Mouse (Mus musculus): ENCODE measurements around the gene Pbxip1. TPM values are rescaled to one million over a fixed set of nuclear protein-coding genes. Genes with fewer than 3 reads are reported as not detected.

Pbxip1 gene
- polyA plus RNA-seq (2012): 7.6 and 7.7 TPM in 2 replicates

DNA sequence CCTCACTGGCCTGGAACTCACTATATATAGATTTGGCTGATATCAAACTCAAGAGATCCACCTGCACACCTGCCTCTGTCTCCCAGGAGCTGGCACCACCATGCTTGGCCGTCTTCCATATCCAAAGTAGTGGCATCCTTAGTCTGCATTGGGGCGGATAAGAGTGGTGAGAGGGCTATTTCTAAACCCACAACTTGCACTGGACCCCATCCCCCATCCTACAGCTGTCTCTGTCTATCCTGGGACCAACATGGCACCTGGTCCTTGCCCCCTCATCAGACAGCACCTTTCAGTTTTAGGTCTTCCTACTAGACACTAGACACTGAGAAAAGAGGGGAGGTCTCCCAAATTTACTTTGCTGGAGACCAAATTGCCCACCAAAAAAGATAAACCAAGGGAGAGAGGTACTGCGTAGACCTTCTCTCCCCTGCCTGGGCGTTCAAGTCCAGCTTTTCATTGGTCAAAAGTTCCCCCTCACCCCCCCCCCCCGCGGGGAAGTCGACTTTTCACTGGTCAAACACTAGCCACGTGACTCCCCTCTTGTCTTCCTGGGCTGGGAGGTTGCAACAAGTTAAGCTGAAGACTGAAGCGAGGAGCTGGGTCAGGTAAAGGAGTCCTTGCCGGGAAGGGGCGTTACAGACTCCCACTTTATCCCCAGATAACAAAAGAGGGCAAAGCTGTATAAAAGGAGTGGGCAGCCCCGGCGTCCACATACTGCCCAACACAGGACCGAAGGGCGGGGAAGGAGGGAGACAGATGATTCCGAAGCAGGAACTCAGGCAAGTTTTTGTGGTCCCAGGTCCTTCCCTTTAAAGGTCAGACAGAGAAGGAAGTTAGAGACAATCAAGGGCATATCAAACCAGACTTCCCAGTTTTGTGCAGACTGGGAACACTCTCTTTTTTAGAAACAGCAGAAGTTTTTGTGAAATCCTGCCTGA lies at the start of gene Pbxip1:
Gene Pbxip1 (plus strand): TSS at position 531 of the 938 bp plus-strand sequence.
- TF ChIP-seq GATA1 (IDR thresholded peaks at IDR 0.05; ENCODE audit: low read length): no peak

DNA sequence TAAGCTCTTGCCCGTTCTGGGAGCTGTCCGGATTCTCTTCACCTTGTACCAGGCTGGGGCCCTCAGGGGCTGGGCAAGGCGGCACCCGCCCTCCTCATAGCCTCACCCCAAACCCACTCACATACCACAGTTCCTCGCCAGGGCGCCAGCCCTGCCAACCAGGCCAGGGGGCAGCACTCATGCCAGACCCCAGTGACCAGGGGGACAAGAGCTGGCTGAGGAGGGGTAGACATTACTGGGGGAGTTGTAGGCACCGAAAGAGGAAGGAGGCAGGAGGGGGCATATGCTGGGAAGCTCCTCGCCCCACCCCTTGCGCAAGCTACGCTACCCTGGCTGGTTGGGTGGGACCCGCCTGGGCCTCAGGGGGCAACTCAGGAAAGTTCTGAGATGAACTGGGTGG lies 48.9 kb upstream of the Pbxip1 start:
- TF ChIP-seq GATA1 (IDR thresholded peaks at IDR 0.05; ENCODE audit: low read length): no peak

DNA sequence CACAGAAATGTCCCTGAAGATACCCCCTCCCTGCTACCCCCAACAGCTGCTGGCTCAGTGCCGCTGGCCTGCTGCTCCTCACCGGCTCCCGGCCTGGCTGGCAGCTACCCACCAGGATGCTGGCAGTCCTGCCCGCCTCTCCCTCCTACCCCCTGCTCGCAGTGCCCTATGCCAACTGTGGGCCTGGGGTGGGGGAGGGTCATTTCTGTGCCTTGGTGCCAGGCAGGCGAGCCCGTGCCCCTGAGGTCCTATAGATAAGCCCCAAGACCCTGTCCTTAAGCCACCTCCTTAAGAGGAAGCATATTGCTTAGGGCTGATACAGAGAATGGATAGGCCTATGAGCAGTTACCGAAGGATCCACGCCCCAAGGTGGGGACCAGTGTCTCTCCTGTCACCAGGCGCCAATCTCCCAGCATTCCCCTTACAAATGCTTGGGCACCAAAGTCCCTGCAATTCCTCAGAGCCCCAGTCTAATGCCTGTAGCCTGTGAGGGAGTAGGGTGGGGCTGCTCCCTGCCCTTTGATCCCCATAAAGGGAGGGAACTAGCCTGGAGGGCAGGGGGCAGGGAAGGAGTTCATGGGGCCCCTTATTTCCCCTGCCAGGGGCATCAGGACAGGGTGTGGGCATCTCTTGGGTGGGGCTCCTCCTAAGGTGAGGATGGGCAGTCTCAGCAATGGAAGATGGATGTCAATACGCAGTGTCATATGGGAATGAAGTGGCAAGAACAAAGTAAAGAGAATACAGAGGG lies 48.2 kb upstream of the Pbxip1 start:
- TF ChIP-seq GATA1 (IDR thresholded peaks at IDR 0.05; ENCODE audit: low read length): no peak

DNA sequence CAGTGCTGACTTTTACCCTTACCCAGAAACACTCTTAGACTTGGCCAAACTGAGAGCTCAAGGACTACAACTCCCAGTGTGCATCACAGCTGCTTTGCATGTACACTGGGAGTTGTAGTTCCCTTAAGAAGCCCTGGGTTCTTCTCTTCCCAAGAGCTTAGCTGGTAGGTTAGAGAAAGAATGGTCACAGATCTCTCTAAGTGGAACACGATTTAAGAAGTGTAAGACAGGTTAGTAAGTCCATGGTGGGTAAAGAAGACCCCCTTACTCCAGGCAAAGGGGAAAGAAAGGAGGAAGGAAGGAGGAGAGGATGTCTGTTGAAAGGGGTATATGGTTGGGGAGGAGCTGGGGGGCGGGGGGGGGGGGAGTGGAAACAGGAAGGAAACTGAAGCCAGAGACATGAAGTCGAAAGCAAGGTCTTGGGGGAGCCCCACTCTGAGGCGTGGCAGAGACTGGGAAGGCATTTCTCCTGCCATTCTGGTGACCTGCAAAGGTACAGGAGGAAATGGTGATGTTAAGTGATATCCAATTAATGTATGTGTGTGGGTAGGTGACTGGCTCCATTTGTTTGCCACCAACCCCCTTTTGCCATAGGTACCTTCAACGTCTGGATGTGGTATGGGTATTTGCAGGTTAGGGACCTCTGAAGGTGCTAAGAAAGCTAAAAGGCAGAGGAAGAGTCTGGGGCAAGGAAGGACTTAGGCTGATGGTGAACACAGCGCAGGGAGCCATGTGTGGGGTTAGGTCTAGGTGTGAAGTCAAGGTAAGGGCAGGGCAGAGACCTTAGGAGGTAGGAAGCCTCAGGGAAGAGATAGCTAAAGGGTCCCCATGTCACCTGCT lies 47.4 kb upstream of the Pbxip1 start:
- TF ChIP-seq GATA1 (IDR thresholded peaks at IDR 0.05; ENCODE audit: low read length): no peak

DNA sequence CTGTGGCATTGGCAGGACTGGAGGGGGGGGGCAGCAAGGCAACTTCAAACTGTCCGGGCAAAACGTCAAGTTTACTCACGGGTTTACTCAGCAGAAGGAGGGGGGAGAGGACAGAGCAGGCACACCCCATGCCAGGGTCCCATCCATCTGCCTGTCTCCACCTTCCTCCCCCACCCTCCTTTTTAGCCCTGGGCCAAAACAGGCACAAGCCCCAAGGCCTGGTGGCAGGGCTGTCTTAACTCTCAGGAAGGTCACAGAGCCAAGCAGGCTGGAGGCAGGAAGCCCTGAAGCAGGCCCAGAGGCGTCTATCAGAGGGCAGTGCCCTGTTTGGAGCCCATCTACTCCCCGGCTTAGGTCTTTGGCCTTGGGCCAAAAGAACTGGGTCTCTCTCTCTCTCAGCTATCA lies 46.4 kb upstream of the Pbxip1 start:
- TF ChIP-seq GATA1 (IDR thresholded peaks at IDR 0.05; ENCODE audit: low read length): no peak

DNA sequence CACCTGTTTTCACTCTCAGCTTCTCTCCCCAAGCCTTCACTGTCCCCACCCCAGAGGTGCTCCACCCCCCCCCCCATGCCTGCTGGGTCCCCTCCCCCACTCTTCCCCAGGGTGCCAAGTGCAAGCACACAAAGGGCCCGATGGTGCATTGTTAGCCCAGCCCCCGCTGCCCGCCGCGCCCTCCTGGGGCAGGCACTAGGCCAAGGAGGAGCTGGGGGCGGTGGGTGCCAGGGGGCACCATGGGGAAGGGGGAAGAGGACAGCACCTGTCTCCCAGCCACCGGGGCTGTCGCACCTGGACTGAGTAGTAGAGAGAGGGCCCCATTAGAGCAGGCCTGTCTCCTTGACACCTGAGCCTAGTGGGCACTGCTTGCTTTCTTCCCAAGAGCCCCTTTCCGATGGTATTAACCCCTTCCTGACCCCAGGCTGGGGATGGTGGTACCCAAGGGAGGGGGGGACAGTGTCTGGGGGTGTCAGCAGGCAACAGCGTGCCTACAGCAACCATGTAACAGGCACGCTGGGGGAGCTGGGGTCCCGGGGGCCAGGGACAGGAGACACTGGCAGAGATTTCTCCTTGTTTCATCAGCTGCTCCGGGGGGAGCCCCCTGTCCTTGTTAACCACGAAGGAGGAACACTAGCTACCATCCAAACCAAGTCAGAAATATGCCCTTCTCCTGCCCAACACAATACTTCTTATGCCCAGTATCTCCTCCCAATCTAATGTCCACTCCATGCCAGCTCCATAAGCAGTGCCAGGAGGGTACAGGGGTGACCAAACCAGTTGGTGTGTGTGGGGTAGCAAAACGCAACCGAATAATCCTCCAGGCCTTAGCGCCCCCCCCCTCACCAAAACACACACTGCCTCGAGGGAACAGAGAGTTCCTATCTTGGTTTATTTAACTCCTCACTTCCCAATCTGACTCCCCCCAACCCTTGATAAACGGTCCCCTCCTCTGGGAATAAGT lies 45.5 kb upstream of the Pbxip1 start:
- TF ChIP-seq GATA1 (IDR thresholded peaks at IDR 0.05; ENCODE audit: low read length): no peak

DNA sequence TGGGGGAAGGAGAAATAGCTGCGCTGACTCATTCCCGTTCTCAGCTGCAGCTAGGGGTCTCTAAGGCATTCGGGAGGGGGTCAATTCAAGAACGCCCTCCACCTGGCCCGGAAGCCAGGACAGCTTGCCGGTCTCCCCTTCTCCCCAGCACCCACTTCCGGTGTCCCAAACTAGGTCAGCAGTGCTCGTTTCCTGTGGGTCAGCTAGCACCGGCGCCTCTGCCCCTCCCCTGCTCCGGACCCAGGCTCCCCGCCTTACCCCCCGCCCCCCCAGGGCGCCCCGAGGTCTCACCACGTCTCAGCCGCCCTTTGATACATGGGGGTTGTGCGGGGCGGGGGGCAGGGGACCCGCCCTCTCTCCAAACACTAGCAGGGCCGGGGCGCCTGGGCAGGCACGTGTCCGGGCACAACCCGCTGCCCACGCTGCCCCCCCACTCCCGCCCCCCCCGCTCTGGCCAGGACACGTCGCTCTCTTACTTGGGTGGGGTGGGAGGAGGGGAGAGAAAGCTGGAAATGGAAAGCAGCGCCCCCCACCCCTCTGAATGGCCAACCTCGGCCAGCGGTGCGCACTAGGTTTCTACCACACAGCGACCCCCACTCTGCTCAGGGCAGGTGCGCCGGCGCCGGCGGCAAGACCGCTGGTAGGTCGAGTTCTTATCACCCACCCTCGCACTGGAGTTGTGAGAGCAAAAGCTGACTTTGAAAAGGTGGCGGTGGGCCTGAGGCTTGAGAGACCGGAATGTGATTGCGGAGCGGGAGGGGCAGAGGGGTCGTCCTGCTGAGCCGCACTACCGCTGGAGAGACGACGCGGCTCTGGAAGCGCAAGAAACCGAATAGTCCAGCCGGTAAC lies 44.6 kb upstream of the Pbxip1 start:
- no peak for TF ChIP-seq GATA1 (IDR thresholded peaks at IDR 0.05; ENCODE audit: low read length)

DNA sequence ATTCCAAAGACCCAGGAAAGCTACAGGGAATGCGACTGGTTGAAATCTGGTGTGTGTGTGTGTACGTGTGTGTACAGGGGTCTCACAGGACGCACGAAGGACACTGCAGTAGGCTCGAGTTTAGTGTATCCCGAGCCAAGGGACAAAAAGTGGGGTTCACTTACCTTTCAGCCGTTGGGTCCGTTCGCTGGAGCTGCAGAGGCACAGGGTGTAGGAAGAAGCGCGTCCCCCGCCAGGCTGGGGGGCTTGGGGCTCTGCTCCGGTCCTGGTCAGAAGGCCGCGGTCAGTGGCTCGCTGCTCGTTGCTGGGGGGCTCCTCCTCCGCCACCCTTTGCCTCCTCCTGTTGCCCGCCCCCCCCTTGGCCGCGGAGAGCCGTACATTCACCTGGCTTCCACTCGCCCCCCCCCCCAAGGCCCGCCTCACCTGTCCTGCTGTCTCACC lies 43.6 kb upstream of the Pbxip1 start:
- no peak for TF ChIP-seq GATA1 (IDR thresholded peaks at IDR 0.05; ENCODE audit: low read length)

DNA sequence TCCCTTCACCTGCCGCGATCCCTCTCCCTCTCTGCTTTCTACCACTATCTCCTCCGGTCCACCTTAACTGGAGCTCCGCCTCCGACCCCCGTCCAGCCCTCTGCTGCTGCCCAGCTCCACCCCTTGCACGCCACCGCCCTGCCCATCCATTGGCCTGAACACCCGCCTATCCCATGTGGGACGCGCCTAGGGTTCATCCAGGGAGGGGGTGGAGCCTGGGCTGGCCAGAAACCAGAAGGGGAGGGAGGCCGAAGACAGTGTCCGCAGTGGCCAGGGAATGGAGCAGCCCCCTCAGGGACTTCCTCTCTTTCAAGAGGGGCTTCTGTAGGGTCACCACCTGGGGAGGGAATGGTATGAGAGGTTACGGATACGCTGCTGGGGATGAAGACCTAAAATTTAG lies 42.9 kb upstream of the Pbxip1 start:
- no peak for TF ChIP-seq GATA1 (IDR thresholded peaks at IDR 0.05; ENCODE audit: low read length)

DNA sequence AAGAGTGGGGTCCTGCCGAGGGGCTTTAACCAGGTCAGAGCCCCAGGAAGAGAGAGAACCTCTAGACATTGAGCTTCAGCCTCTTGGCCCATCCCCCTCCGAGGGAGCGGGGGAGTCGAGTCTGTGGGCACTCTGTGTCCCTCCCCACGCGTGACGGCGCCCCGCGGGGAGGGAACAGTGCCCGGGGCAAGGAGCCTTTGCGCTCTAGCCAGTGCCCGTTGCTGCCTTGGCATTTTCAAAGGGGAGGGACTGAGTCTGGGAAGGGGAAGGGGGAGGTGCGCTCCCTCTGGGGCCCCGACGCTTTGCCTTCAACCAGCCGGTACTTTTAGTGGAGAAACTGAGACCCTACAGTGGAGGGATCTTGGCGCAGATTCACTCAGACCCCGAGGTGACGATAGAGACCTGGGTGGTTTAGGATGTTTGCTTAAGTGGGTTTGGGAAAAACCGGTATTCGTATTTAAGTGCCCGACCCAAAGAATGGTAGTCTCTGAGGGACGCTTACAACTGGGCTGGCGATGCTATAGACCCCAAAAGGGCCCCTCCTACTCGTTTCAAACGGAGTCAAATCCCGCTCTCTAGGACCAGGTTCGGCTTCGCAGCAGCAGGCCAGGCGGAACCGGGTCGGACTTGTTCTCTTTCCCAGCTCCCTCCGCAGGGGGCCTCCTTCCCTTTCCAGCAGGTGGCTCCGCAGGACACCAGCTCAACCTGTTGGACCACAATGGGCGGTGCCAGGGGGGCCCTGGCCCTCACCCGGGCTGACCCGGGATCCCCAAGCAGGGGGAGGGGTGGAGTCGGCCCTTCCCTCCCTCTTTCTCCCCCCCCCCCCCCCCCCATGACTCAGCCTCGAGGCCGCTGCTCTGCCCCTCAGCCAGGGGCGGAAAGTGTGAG lies 42.3 kb upstream of the Pbxip1 start, which contains the start of gene Zbtb7b:
Gene Zbtb7b (minus strand): TSS at position 771 of the 888 bp plus-strand sequence.
- TF ChIP-seq GATA1 (IDR thresholded peaks at IDR 0.05; ENCODE audit: low read length): no peak

DNA sequence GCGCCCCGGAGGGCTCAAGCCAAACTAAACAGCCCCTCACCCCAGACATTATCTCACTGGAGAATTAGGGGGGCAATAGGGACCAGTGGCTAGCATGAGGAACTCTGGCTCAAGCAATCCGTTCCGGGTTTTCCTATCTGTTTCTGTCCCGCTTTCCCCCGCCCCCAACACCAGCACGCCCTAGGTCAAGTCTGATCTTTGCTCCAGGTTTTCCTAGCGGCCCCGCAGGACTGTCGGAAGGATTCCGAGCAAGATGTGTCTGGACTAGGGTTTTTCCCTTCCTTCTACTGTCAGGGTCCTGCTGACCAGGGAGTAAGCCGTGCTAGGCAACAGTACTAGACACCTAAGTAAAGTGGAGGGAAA lies 41.6 kb upstream of the Pbxip1 start:
- no peak for TF ChIP-seq GATA1 (IDR thresholded peaks at IDR 0.05; ENCODE audit: low read length)

DNA sequence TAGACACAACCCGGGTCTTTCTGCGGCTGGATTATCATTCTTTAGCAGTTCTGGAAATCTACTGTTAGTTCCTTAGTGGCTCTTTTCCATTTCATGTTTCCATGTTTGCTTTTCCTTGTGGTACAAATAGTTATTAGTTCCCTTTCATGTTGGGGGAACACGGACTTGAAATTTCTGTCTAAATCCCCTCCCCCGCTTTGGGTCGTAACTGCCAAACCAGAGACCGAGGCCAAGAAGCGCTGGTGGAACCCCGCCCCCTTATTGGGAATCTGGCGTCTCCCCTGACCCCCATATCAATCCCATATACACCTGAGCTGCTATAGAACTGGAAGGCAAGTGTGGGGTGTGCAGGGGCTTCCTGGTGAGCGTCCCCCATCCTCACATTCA lies 41.1 kb upstream of the Pbxip1 start:
- TF ChIP-seq GATA1 (IDR thresholded peaks at IDR 0.05; ENCODE audit: low read length): no peak
